Mouse (Mus musculus) adrenal gland, postnatal 25 days (tissue): ENCODE results near the gene Rnf4. TPM values are rescaled to one million over a fixed set of nuclear protein-coding genes. Genes with fewer than 3 reads are reported as not detected.

ENCODE experiments used
- total RNA-seq: library from RNA; stranded (reverse); gene quantifications from 2 replicates; pipeline ENCODE4 v1.2.3, GENCODE M21; 2021

The Rnf4 gene
- total RNA-seq, 1 experiment from 2014 or later = 94.1 TPM

Other genes with a start within 250 kb of the Rnf4 start
- 9.4 and 13.0 TPM in 2 replicates for gene Poln, start 166.8 kb upstream of the Rnf4 start, total RNA-seq
- 10.1 and 12.5 TPM in 2 replicates for gene Haus3, start 166.8 kb upstream of the Rnf4 start, total RNA-seq
- 144 and 161 TPM in 2 replicates for gene Mxd4, start 148.6 kb upstream of the Rnf4 start, total RNA-seq
- gene Zfyve28, start 47.8 kb upstream of the Rnf4 start, total RNA-seq = 0.70 TPM in 1 of 2 replicates, not detected in the other
- gene Cfap99, start 47.7 kb upstream of the Rnf4 start, total RNA-seq = not detected in 2 replicates
- gene Fam193a, start 33.6 kb downstream of the Rnf4 start, total RNA-seq = 38.0 and 38.3 TPM in 2 replicates
- 14.9 and 24.7 TPM in 2 replicates for gene Tnip2, start 177.7 kb downstream of the Rnf4 start, total RNA-seq
- gene Sh3bp2, start 189.5 kb downstream of the Rnf4 start, total RNA-seq = 16.6 and 19.9 TPM in 2 replicates
- 139 and 181 TPM in 2 replicates for gene Add1, start 237.4 kb downstream of the Rnf4 start, total RNA-seq